Mouse (Mus musculus) ES-Bruce4 (cell line): ENCODE measurements at regions not wholly inside any gene's neighbourhood (a gene's known extent, or its start where the extent isn't known, plus 50 kb on each side); places are given as distances from the start of the nearest gene placed in this dataset.

Source experiments
- H3K27ac ChIP-seq: 2 replicates; pipeline ENCODE4 v1.5.1; 2012; ENCODE audit warnings: low read length, inconsistent platforms; ENCODE audit not compliant: insufficient read depth
- H3K27me3 ChIP-seq: 2 replicates; pipeline ENCODE4 v1.6.1; 2012; ENCODE audit warnings: mild to moderate bottlenecking, low read length, inconsistent platforms; ENCODE audit not compliant: control insufficient read depth, poor library complexity, insufficient read depth, severe bottlenecking
- H3K36me3 ChIP-seq: 2 replicates; pipeline ENCODE4 v1.6.1; 2012; ENCODE audit warnings: inconsistent platforms, mild to moderate bottlenecking, low read length, moderate library complexity; ENCODE audit not compliant: control insufficient read depth, poor library complexity, insufficient read depth, severe bottlenecking
- H3K4me1 ChIP-seq: one replicate; pipeline ENCODE4 v1.8.1; 2011; ENCODE audit warnings: low read length; ENCODE audit not compliant: control insufficient read depth, insufficient read depth
- H3K4me3 ChIP-seq: 2 replicates; pipeline ENCODE4 v1.5.1; 2011; ENCODE audit warnings: low read depth, mild to moderate bottlenecking, low read length
- H3K9ac ChIP-seq: 2 replicates; pipeline ENCODE4 v1.6.1; 2012; ENCODE audit warnings: low read depth, mild to moderate bottlenecking, inconsistent platforms; ENCODE audit not compliant: poor library complexity, severe bottlenecking
- H3K9me3 ChIP-seq: replicated peaks from 2 replicates; pipeline ENCODE4 v1.6.1; 2012; ENCODE audit warnings: mild to moderate bottlenecking, low read length, inconsistent platforms; ENCODE audit not compliant: control insufficient read depth, poor library complexity, insufficient read depth, severe bottlenecking
- CTCF ChIP-seq: IDR thresholded peaks from one replicate; pipeline ENCODE4 v1.8.1; 2011; ENCODE audit warnings: low read depth, low read length
- EP300 ChIP-seq: IDR thresholded peaks from 2 replicates; pipeline ENCODE4 v1.6.1; 2011; ENCODE audit warnings: low read depth, low read length; ENCODE audit not compliant: insufficient read depth
- POLR2A ChIP-seq: IDR thresholded peaks from one replicate; pipeline ENCODE4 v1.8.1; 2011; ENCODE audit warnings: low read length; ENCODE audit not compliant: insufficient read depth

DNA sequence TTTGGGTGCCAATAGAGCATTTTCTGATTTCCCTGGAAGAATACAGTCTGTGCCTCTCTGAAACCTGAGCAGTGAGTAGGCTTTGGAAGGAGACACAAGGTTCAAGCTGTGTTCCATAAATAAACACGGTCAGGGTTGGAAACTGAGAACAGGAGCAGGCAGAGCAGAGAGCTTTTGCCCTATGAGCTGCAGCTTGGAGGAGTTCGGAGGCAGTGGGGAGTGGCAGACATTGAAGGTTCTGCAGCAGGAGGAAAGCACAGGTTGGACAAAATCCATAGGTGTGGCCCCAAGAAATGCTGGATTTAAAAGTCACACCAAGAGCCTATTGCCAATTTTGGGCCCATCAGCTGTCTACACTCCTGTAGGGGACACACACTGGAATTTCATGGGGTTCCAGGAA lies 59.0 kb upstream of the Cd93 start:
- H3K4me3 ChIP-seq: no peak overlapping the region
- TF ChIP-seq POLR2A (no peak), EP300 (no peak), CTCF (no peak)
- no peaks in the 10 kb centered on the region for H3K9me3 ChIP-seq
- no peaks in the 10 kb centered on the region for H3K4me1 ChIP-seq
- no peak overlapping the region for H3K27ac ChIP-seq
- H3K36me3 ChIP-seq: no peaks in the 10 kb centered on the region
- H3K9ac ChIP-seq: no peak overlapping the region
- H3K27me3 ChIP-seq: no peaks in the 10 kb centered on the region

DNA sequence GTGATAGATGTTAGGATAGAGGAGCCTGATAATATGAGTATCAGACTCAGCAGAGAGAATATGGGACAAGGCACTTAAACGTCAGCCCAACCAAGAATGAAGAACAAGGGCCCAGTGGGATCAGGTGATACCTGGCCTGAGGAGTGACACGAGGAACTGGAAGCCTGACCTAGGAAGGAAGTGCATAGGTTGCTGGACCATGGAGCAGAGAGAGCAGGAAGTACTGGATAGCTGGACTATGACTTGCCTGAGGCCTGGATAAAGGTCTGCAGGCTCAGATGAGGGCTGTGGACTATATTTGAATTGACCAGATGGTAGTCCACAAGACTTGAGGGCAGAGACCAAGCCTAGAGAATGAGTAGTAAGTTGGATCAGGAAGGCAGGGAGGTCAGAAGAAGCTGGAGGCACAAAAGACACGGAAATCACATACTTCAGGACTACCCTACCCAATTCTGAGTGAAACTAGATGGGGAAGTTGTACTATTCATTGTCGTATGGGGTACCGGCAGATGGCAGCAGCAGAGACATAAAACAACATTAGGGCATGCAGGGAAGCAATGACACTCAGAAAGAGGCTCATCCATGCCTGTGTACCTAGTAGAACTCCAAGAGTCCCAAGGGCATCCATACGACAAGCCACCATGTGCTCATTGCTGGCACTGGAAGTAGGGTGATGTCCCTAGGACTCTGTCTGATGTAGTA lies 57.0 kb upstream of the Cd93 start:
- Histone ChIP-seq H3K9me3 (no peaks in the 10 kb centered on the region), H3K27ac (no peak overlapping the region), H3K27me3 (no peaks in the 10 kb centered on the region), H3K4me1 (no peaks in the 10 kb centered on the region), H3K9ac (no peak overlapping the region), H3K4me3 (no peak overlapping the region), H3K36me3 (no peaks in the 10 kb centered on the region)
- TF ChIP-seq POLR2A (no peak), CTCF (no peak), EP300 (no peak)

DNA sequence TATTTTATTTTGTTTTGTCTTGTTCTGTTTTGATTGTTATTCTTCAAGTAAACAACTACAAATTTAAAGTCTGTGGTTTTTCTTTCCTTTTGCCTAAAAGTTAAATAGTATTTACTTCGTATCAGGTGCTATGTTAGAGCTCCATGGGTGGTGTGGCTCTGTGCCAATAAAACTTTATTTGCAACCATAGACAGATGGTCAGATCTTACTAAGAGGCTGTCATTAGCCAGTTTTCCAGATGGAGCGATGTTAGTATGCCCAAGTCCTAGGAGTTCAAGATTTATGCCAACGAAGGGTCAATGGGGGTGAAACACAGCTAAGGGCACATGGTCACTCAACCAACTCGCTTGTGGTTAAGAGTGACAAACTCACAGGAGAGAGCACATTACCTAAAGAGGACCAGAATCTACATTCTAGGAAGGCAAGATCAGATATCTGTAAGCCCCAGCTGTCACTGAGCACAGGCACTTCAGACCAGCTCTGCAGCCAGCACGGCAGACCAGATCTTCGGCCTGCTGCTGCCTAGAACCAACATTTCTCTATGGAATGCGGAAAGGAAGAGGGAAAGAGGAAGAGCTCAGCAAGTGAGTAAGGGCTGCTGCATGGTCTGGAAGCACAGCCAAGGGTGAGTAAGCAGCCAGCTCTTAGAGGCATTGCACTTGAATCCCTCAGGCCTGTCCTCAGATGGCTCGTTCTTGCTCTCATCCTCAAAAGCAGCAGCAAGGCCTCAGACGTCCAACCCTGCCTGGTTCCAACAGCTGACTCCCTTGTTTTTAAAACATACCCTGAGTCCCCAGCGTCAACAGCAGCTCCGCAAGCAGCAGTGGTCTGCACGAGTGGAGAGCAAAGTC lies 54.3 kb upstream of the Cd93 start:
- H3K27me3 ChIP-seq: no peaks in the 10 kb centered on the region
- H3K27ac ChIP-seq: no peak overlapping the region
- no peaks in the 10 kb centered on the region for H3K4me1 ChIP-seq
- H3K9ac ChIP-seq: no peak overlapping the region
- H3K4me3 ChIP-seq: no peak overlapping the region
- TF ChIP-seq EP300: no peak
- TF ChIP-seq POLR2A: no peak
- H3K9me3 ChIP-seq: no peaks in the 10 kb centered on the region
- no peaks in the 10 kb centered on the region for H3K36me3 ChIP-seq

DNA sequence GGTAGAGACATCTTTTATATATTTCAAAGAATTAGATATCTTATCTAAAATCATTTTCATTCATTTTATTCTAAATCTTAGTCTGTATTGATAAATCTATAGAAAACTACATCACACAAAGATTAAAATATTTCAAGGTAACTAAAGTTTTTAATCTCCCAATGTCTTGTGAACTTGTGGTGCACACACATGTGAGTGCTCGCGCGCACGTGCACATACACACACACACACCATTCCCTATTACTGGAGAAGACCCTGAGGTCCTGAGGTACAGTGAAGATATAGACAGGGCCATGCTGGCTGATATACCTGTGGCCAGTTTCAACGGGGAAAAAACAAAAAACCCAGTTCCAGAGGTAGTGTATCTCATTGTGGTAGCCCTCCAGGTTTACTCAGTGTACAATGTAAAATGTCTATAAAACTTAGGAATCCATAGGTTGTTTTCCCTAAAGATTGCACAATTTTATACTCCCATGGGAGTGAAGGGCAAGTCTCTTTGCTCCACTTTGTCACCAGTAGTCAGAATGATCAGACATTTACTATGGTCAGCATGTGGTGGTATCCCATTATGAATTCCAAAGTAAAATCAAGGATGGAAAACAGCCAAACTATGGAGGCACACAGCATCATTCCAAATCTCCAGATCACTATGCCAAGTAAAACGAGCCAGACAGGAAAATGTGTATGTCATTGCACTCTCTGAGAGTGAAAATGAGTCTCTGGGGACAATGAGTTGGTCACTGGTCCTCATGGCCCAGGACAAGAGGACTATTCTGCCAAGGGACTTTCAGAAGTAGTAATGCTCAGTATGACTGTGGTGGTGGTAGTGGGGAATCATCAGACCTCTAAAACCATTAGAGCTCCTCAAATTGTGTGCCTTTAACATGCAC lies 53.0 kb upstream of the Cd93 start:
- no peaks in the 10 kb centered on the region for H3K9me3 ChIP-seq
- H3K4me3 ChIP-seq: no peak overlapping the region
- H3K4me1 ChIP-seq: no peaks in the 10 kb centered on the region
- TF ChIP-seq POLR2A: no peak
- no peak for TF ChIP-seq EP300
- no peak for TF ChIP-seq CTCF
- no peaks in the 10 kb centered on the region for H3K36me3 ChIP-seq
- H3K27ac ChIP-seq: no peak overlapping the region
- H3K27me3 ChIP-seq: no peaks in the 10 kb centered on the region
- H3K9ac ChIP-seq: no peak overlapping the region

DNA sequence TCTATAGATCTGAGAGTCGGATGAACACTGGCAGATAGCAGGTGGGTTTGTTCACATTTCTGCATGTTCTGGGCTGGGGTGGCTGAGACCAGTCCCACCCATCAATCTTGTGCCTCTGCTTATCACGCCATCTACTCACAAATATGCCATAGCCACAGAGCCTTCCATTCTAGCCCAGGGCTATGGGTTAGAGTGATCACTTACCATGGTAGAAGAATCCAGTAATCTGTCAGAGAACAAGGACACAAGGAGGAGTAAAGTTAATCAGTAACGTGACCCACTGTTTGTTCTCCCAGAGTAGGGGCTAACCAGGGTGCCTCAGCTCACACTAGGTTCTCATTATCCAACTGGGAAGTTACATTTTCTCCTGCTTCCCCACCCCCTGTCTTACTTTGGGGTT lies 52.1 kb upstream of the Cd93 start:
- no peak for TF ChIP-seq CTCF
- Histone ChIP-seq H3K27ac (no peak overlapping the region), H3K36me3 (no peaks in the 10 kb centered on the region), H3K4me3 (no peak overlapping the region), H3K9ac (no peak overlapping the region), H3K9me3 (no peaks in the 10 kb centered on the region), H3K4me1 (no peaks in the 10 kb centered on the region), H3K27me3 (no peaks in the 10 kb centered on the region)

DNA sequence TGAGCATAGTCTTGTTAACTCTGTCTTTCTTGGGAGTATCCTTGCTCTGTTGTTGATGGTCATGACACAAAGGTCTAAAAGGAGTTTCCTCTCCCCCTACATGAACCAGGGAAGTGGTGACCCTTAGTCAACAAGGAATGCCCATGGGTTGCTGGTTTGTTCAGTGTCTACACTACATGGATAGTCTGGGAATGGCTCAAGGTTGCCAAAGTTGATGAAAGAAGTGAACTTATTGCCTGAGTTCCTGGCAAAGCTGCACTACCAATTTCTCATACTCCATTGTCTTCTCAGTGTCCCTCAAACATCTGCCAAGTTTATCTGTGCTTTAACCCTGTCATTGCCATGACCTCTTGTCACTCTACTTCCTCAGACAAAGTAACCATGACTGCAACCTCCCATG lies 49.9 kb upstream of the Cd93 start:
- no peaks in the 10 kb centered on the region for H3K36me3 ChIP-seq
- no peaks in the 10 kb centered on the region for H3K4me1 ChIP-seq
- no peak overlapping the region for H3K27ac ChIP-seq
- no peak overlapping the region for H3K4me3 ChIP-seq
- H3K9ac ChIP-seq: no peak overlapping the region
- no peaks in the 10 kb centered on the region; the same call in 1 of the 2 replicates for H3K9me3 ChIP-seq
- TF ChIP-seq CTCF: no peak
- TF ChIP-seq EP300: no peak
- TF ChIP-seq POLR2A: no peak
- no peaks in the 10 kb centered on the region for H3K27me3 ChIP-seq
